Mouse (Mus musculus) heart, postnatal 36 days (tissue): ENCODE measurements at regions not wholly inside any gene's neighbourhood (a gene's known extent, or its start where the extent isn't known, plus 50 kb on each side); places are given as distances from the start of the nearest gene placed in this dataset.

Experiments used
- DNase-seq, 2 experiments: peaks; one replicate each; pipeline ENCODE4 v3.0.0; 2021 to 2022
- intact Hi-C: fragments of 180-260 bp; cut with DNase I; formaldehyde crosslinking; loops from one replicate; pipeline ENCODE4 v1.15.1; 2025

DNA sequence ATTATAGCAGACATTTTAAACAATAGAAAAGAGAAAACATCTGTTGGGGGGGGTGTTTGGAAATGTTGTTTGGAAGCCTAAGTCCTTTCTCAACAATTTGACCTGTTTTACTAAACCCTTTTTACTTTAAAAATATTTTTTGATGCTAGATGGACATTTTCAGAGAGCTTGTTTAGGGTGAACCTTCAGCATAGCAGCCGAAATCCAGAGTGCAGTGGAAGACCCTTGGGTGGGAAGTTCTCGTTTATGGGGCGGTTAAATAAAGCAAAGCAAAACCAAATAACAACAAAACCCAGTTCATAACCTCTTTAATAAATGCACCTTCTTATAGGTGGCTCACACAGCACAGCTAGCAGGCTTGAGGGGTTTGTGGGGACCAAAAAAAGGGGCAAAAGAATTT lies 62.4 kb upstream of the Ppara start:
- DNase-seq = no peak
- intact Hi-C loops = loop anchor here (2.0 kb wide), 2 partner anchors 36 to 62 kb away; no protein-coding TSS in a partner anchor

DNA sequence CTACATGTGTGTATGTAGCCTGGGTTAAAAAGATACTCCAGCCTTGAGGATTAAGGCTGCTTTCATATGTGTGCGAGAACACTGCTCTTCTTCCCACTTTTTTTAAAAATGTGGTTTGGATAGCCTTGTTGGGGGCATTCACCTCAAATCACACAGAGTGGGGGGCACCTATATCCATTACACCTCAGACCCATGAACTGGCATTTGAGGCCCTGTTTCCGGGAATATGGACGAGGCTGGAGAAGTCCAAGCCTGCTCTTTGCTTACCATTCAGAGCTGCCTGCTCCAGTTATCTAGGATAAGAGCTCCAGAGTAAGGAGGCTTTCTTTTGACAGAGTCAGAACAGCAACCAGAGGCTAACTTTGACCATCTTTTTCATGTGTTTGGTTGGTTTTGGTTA lies 61.9 kb upstream of the Ppara start:
- intact Hi-C loops = loop anchor here (2.0 kb wide), 2 partner anchors 36 to 62 kb away; no protein-coding TSS in a partner anchor
- DNase-seq = peak in 1 of 2 experiments; percentile 45

DNA sequence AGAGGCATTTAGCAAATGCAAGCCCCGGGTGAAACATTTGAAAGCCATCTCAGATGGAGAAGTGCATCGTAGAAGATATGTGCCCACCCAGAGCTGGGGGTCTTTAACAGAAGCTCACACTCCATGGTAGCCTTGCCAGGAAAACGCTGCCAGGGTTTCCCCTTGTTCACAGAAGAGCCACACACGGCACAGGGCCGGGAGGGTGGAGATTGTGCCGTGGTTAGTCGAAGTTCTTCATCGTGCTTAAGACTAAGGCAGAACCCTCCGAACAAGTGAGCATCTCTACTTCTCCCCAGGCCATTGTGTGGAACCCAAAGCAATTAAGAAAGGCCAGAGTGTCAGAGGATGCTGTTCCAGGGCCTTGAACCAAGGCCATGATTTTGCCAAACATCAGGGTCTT lies 61.3 kb upstream of the Ppara start:
- intact Hi-C loops = loop anchor here (2.0 kb wide), 2 partner anchors 35 to 63 kb away; no protein-coding TSS in a partner anchor
- DNase-seq = peak in 1 of 2 experiments; percentile 49

DNA sequence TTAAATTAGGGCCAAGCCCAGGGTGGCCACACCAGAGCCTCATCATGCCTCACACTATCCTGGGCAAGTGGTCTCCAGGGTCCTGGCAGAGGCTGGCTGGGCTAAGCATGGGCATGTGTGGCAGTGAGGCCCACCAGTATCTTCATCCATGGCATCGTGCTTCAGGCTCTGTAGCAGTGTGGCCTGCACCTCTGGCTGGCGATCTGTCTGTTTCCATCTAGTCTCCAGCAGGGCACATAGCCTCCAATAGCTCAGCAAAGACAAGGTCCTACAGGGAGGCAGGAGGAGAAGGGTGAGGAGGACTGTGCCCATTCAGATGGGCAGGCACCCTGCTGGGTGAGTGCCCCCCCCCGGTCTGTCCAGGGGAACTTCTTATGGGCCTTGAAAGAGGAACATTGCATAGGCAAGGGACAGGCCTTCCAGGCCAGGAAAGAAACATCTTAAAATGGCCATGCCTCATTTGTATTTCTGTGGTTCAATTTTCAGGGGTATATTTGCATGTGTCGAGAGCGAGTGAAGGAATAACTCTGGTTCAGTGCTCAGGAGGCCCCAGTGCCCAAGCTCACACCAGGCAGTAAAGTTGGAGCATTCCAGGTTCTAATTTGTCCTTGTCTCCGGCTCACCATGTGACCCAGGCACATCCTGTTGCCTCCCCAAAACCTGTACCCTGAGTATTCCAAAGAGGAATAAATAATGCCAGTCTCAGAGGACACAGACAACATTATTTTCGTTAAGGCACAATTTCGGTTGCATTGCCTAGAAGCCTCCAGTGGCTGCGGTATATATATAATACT lies 60.4 kb upstream of the Ppara start:
- intact Hi-C loops = no loop called here
- DNase-seq = peak in 1 of 2 experiments; percentile 42

DNA sequence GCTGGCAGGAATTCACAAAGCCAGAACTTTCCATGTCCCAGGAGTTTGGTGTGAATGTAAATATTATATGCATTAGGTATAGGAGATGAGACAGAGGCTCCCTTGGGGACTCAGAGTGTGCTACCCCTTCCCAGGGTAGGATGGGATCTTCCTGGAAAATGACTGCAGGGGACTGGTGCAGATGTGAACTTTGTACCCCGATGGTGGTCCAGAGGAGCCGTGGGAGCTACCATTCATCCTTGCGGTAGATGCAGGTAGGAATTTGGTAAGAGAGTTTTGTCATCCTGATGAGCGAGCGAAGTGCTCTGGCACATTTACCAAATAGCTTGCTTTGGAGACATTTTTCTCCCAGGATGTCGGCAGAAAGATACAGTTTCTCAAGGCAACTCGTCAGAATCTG lies 59.7 kb upstream of the Ppara start:
- DNase-seq = no peak
- intact Hi-C loops = no loop called here

DNA sequence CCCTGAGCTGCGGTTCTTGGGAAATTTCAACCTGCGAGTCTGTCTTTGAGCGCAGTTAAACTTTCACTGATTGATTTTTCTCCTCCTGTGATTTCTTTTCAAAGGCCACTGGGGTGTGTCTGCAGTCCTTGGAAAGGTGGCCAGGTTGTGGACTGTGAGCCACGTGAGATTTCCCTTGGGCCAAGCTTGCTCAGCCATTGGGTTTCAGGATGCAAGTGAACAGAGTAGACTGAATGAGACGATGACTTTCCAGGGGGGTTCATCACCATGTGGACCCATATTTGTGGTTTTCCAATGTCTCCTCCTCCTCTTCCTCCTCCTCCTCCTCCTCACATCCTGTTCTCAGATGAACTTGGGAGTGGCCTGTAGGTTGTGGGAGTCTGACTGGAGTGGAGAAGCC lies 59.0 kb upstream of the Ppara start:
- DNase-seq = peak in 1 of 2 experiments; percentile 47
- intact Hi-C loops = no loop called here

DNA sequence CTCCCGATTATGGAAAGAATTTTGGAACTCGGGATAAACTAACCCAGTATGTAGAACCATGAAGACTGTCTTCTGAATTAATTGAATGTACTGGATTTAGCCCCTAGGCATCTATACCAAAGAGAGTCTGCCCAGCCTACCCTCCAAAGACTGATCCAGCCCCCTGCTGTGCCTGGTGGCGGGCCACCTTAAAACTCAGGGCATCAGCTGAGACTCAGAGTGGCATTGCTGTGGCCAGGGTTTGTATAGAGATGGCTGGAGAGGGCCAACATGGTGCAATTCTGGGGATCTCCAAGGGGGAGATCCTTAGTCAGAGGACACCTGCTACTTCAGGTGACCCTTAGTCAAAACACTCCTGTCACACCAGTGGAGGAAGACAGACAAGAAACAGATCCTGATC lies 58.6 kb upstream of the Ppara start:
- intact Hi-C loops = no loop called here
- no peak for DNase-seq

DNA sequence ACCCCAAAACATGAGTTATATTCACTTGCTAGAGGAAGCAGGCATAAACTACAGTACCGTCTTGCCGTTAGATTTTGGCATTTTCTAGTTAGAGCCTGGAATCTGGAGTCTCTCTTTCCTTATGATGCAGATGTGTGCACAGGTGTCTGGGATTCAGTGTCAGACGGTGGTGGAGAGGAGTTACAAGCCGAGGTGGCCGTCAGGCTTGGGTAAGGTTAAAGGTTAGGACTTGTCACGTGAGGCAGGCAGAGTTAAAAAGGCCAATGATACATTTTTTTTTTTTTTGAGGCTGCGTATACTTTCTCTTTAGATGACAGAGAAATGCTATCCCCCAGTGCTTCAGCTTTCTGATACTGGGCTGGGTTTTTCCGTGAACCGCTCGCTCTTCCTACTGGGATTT lies 57.9 kb upstream of the Ppara start:
- intact Hi-C loops = no loop called here
- no peak for DNase-seq

DNA sequence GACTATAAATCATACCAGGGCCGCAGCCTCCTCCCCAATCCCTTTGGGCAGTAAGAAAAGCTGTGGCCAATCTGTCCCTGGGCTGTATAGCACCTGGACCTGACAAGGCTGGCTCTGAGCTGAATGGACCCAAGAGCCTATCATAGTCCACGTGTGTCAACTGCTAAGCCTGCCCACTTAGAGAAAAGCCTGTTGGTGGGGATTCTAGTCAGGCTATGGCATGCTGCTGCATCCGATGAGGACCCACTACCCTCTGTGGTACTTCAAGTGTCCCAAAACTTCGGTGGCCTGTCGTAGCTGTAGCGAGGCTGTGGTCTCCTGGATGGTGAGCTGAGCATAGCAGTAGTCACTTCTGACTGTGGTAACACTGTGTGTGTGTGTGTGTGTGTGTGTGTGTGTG lies 57.4 kb upstream of the Ppara start:
- DNase-seq = no peak
- intact Hi-C loops = no loop called here

DNA sequence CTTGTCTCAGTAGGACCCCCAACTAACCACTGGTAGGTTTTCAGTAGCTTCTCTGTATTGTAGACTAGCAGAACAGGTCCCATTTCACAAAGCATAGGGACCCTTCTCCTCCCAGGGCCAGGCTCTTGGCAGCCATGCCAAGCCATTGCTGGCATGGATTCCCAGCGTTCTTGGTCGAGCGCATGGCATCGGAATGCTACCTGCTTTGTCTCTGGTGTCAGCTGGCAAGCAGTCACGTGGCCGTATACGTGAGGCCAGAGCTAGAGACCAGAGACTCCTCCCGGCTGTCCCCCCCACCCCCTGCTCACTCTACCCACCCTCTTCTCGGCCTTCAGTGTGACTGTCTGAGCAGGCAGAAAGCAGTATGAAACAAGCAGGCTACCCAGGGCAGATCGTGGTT lies 56.9 kb upstream of the Ppara start:
- intact Hi-C loops = no loop called here
- peak; percentile 63 to 78 for DNase-seq

DNA sequence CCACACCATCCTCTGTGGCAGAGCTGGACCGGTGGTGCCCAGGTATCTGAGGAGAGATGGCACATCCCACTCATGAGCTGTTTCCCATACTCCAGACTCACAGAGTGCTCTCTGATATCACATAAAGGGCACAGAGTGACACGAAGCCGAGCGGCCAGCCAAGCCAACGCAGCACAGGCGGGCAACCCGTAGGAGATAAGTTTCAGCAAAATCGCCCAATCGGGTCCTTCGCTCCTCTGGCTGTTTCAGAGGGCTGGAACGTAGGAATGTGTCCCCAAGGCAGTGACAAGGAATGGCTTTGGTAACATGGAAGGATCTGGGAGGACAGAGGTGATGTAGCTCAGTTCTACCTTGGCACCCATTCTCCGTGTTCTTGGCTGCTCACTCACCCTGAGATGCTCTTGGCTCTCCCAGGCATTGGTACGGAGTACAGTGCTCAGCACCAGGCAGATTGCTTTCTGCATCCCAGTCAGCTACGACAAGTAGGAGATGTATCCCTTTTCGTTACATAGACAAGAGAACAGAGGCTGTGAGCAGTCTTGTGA lies 56.4 kb upstream of the Ppara start:
- no peak for DNase-seq
- intact Hi-C loops = no loop called here

DNA sequence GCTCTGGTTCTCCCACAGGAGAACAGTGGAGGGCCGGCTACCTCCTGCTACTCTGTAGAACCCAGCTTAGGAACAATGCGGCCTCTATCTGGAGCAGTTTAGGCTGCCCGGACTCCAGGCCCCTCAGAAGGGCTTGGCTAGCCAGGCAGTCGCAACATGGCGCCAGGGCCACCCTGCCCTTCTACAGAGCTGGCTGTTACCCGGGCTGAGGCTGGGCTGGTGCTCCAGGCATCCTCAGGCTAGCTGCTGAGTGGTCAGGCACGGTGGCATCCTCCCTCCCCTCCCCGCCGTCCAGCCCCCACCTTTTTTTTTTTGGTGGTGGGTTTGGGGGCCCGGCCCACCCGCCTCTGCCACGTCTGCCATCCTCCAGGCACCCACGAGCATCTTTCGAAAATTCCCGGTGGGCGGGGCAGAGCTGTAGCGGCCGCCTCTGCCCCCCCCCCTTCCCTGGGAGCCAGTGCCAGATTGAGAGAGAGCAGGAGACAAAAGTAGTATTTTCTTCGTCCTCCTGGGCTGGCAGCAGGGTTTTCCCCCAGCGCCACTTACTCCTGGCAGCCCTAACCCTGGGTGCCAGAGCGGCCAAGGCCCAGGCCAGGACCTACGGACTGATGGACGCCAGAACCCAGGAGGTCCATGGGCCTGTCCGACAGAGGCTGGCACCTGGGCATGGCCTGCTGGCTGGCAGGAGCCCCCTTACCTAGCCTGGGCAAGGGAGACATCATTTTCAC lies 55.6 kb upstream of the Ppara start:
- peak; percentile 46 to 65 for DNase-seq
- intact Hi-C loops = no loop called here

DNA sequence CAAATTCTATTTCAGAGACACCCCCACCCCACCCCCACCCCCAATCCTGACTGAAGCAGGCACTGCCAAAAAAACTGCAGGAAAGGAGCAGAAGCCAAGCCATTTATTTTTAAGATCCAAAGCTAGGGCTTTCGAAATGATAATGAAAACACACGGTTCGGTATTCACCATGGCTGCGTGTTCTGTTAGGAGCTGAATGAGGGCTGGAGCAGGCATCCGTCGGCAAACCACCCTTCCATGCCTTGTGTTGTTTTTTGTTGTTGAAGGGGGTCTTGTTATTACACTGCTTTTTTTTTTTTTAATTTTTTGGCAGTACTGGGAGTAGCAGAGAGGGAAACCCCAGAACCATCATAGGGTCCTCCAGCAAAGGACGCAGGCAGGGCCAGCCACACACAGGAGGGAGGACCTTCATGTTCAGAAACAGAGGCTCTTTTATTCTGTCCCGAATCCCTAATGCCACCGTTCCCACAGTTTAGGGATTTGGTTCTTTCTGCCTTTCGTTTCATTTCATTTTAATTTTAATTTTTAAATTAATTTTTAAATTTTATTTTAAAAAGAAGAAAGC lies 54.8 kb upstream of the Ppara start:
- intact Hi-C loops = no loop called here
- DNase-seq = peak in 1 of 2 experiments; percentile 37

DNA sequence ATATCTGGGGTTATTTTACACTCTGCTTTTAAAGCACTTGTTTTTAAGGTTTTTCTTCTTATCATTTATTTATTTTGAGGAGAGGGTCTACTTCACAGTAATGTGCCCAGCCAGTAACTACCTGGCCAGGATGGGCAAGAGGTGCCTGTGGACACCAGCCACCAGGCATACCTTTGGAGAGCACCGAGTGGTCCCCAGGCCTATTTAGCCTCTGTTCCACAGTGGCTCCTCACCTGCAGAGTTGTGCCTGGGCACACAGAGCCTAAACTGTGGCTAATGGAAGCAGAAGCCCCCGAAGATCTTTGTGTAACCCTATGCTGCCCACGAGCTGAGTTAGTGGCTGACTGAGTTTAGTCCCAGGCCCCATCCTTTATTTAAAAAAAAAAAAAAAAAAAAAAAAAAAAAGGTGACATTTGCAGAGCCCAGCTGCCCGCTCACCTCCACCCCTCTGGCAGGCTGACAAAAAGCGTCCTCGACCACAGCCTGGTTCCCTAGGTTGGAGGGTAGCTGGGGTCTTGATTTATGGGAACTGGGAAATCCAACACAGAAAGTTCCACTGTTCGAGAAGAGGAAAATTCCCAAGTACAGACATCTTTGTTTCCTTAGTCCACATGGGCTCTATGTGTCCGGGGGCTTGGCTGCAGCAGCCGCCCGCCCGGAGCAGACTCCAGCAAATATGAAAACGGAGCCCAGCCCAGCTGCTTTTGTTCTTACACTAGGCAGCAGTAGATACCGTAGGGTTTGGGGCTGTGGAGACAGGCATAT lies 54.1 kb upstream of the Ppara start:
- intact Hi-C loops = no loop called here
- DNase-seq = peak; percentile 48 to 59

DNA sequence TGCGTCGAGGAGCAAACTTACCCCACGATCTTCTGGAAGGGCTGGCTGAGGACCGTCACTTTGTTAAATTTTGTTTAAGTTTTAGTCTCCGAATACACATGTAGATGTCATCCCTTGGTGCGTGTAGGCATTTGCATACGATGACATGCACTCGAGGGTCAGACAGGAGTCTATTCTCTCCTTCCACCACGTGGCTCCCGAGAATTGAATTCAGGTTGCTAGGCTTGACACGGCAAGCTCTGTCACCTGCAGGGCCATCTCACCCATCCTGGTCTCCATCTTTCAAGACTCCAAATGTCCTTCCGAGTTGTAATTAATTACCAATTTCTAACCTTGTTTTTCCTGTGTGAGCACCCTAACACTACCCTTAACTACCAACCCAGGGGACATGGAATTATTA lies 52.7 kb upstream of the Ppara start:
- intact Hi-C loops = no loop called here
- DNase-seq = no peak

DNA sequence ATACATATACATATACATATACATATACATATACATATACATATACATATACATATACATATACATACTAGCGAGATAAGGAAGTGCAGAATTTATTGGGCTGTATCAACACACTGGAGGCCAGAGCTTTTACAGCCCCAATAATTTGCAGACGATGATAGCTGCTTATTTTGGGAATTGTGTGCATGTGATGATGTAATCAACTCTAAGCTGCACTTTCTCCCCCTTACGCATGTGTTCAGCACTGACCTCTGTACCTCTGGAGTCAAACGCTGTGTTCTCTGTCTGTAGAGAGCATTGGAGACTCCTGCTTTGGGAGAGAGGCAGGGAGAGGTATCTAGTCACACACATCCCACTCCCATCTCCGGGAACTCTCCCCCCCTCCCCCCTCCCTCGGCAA lies 52.0 kb upstream of the Ppara start:
- DNase-seq = no peak
- intact Hi-C loops = no loop called here

DNA sequence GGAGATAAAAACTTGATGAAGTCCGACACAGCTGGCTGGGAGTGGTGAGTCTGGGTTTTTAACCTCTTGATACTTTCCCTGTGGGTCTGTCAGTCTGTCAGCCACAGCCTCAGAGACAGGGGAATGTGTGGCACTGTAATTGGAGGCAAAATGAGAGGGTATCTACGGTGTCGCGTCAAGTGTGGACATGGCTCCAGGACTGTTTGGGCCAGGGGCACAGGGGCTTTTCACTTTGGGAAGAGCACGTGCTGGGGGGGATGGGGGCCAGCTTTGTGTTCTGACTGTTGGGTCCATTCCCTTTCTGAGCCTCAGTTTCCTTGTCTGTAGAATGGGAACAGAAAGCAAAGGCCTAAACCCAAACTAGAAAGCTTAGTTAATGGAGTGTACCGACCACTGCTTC lies 51.5 kb upstream of the Ppara start:
- DNase-seq = no peak
- intact Hi-C loops = no loop called here

DNA sequence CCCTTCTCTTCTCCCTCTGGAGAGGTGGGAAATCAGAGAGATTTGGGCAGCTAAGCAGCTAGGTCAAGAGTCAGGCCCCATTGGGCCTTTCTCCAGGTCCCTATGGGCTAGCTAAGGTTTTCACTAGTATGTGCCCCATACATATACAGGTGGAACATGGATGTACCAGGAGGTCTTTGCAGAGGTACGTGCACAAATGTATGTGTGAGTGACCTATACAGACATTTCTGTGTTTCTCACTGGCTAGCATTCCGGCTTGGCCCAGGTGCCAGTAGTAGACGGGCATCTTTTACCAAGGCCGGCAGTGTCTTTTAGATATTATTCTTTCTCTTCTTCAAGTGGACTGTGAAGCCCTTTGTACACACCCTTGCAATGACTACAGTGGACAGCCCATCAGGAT lies 51.1 kb upstream of the Ppara start:
- DNase-seq = no peak

DNA sequence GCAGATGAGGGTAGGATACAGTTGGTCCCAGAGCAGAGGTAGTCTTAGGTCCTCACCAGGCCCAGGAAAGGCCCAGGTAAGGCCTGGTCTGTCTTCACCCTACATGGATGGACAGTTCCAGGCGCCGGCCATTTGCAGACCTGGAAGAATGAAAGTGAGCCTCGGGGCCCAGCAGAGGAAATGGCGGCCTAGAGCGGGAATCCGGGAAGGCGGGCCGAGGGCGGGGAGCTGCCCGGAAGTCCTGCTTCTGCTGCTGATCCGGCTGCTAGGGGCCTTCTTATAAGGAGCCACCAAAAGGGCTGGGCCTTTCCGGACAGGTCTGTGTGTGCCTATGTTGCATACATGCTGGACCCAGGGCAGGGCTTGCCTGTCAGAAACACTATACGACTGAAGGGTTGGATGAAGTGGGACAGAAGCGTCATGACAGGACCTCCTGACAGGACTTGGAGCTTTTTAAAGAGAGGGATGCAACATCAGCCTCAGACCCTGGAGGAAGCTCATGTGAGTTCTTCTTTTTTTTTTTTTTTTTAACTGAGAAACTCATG lies 50.5 kb upstream of the Ppara start:
- peak; percentile 70 to 73 for DNase-seq
- intact Hi-C loops = no loop called here

More for the DNA sequence above, 51.1 kb upstream of the Ppara start:
- intact Hi-C loops = no loop called here

DNA sequence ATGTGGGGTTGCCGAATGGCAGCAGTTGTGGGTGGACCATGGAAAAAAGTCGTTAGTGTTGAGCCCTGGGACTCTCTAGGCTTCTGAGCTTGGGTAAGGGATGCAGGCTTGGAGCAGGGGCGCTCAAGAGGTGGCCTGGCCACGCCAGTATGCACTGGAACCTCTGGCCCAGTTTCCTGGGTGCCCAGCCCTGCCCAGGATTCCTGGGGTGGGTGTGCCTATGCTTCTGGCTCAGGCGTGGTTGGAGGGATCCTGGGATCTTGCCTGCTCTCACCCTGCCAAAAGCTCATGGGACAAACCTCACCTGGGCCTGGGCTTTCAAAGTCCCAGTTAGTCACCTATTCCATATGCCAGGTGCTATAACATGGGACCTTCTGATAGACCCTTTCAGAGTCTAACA lies 49.9 kb upstream of the Ppara start:
- intact Hi-C loops = no loop called here
- DNase-seq = no peak
